Comparison of ENCODE assay signal across 8 mouse cellular contexts in the genomic region with DNA sequence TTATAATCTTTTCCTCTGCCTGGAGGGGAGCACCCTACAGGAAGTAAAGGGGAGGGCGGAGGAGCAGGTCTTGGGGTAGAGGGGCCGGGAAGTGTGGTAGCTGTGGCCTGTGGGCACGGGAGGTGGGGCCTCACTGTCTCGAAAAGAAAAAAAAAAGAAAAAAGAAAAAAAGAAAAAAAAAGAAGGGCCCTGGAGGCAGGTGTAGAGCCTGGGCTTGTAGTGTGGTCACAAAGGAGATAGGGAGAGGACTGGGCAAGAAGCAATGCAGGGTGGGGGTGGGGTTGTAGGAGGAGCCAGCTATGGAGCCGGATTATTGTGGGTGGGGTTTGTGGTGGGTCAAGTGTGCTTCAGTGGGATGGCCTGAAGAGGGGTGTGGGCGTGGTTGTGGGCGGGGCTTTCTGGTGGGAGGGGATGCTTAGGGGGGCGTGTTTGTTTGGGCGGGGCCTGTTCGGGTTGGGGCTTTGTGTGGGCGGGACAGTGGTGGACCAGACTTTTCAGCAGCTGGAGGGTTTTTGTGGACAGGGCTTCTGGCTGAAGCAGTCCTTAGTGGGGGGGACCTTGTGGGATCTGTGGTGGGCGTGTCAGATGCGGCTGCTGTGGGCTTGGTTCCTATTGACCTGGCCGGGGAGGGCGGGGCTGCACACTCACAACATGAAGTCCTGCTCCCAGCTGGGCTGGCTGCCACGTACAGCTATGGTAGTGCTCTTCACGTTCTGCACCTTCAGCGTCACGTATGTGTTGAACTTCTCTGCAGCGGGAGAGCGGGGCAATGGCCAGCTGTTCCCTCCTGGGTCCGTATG. TPM values are rescaled to one million over a fixed set of nuclear protein-coding genes. Genes with fewer than 3 reads are reported as not detected.
DNase-seq lines count a peak whose midpoint lies in the region; ATAC-seq and TF ChIP-seq lines count a peak whose summit lies in the region.

No protein-coding gene starts in this region.

- no peak overlapping the region for H3K27ac ChIP-seq in heart, embryonic 12.5 days (ENCODE audit: poor library complexity, severe bottlenecking)
- H3K27ac ChIP-seq in limb, embryonic 10.5 days, result 0 out of 2 replicates have a peak overlapping the region, but pooled peaks have one; percentile 6
- no peak overlapping the region for H3K27ac ChIP-seq in stomach, postnatal 0 days (replicated peaks)
- no peak overlapping the region for H3K27ac ChIP-seq in left cerebral cortex, adult 2 months

- ATAC-seq in heart, embryonic 12.5 days (ENCODE audit: insufficient number of reproducible peaks, low FRiP score), result peak; percentile 58
- peak; percentile 59 for ATAC-seq in megakaryocyte-erythroid progenitor cell, adult 5-6 weeks (replicated peaks; ENCODE audit: low FRiP score, low TSS enrichment, poor library complexity, severe bottlenecking)
- ATAC-seq in stomach, postnatal 0 days (ENCODE audit: low FRiP score, low TSS enrichment), result peak; percentile 68

- DNase-seq in heart, adult 8-10 months (ENCODE audit: low spot score), result no peak
- peak; percentile 96 for DNase-seq in ZHBTc4 (ENCODE audit: low read depth, low spot score)
- DNase-seq in heart, postnatal 14 days, result peak; percentile 35 to 67
- DNase-seq in limb, embryonic 10.5 days (ENCODE audit: low spot score), result peak; percentile 92
- DNase-seq in stomach, postnatal 0 days (ENCODE audit: low spot score), result peak; percentile 87
- DNase-seq in left cerebral cortex, adult 2 months (ENCODE audit: extremely low spot score in 1 of 2, low spot score in 2 of 2), result no peak

- H3K9ac ChIP-seq in heart, embryonic 12.5 days, result peak overlapping the region; percentile 8; the same call in 1 of the 2 replicates
- no peak overlapping the region for H3K9ac ChIP-seq in stomach, postnatal 0 days (ENCODE audit: low read length)

- peak overlapping the region; percentile 21 for H3K4me3 ChIP-seq in heart, embryonic 12.5 days
- H3K4me3 ChIP-seq in limb, embryonic 10.5 days, result peak overlapping the region; percentile 40
- H3K4me3 ChIP-seq in stomach, postnatal 0 days (ENCODE audit: low read depth, low read length), result no peak overlapping the region
- H3K4me3 ChIP-seq in left cerebral cortex, adult 2 months, result no peak overlapping the region

- H3K36me3 ChIP-seq in heart, embryonic 12.5 days, result no peaks in the 10 kb centered on the region
- no peaks in the 10 kb centered on the region for H3K36me3 ChIP-seq in limb, embryonic 10.5 days
- no peaks in the 10 kb centered on the region for H3K36me3 ChIP-seq in stomach, postnatal 0 days (ENCODE audit: control insufficient read depth, insufficient read depth, low read length)

- peak overlapping the region; percentile 61 for H3K4me2 ChIP-seq in heart, embryonic 12.5 days
- peak overlapping the region; percentile 44 for H3K4me2 ChIP-seq in stomach, postnatal 0 days (replicated peaks; ENCODE audit: low read depth)

- peaks cover 47% of the 10 kb centered on the region for H3K4me1 ChIP-seq in heart, embryonic 12.5 days (replicated peaks)
- H3K4me1 ChIP-seq in limb, embryonic 10.5 days, result peaks cover 50% of the 10 kb centered on the region
- H3K4me1 ChIP-seq in stomach, postnatal 0 days (replicated peaks; ENCODE audit: control insufficient read depth, insufficient read depth), result no peaks in the 10 kb centered on the region; the same call in 1 of the 2 replicates

- TF ChIP-seq EP300 in stomach, postnatal 0 days (optimal IDR thresholded peaks at IDR 0.05), result no peak

- no peaks in the 10 kb centered on the region for H3K9me3 ChIP-seq in heart, embryonic 12.5 days (replicated peaks)
- no peaks in the 10 kb centered on the region for H3K9me3 ChIP-seq in limb, embryonic 10.5 days (replicated peaks)
- no peaks in the 10 kb centered on the region for H3K9me3 ChIP-seq in stomach, postnatal 0 days (ENCODE audit: control insufficient read depth, low read length)

- peaks cover 38% of the 10 kb centered on the region for H3K27me3 ChIP-seq in heart, embryonic 12.5 days (replicated peaks)
- peaks cover 92% of the 10 kb centered on the region for H3K27me3 ChIP-seq in limb, embryonic 10.5 days (ENCODE audit: low read depth, poor library complexity, severe bottlenecking)
- peaks cover under 1% of the 10 kb centered on the region; the same call in 1 of the 2 replicates for H3K27me3 ChIP-seq in stomach, postnatal 0 days (ENCODE audit: control insufficient read depth, insufficient read depth, low read length)

- TF ChIP-seq CTCF in stomach, postnatal 0 days (IDR thresholded peaks at IDR 0.05; ENCODE audit: low read depth), result no peak
- TF ChIP-seq CTCF in left cerebral cortex, adult 2 months (IDR thresholded peaks at IDR 0.05), result no peak

- WGBS in heart, embryonic 12.5 days, result 5% methylated on average over 22 of the region's 22 CpGs
- WGBS in limb, embryonic 10.5 days, result 4% methylated on average over 22 of the region's 22 CpGs
- WGBS in stomach, postnatal 0 days, result 4% methylated on average over 21 of the region's 22 CpGs

- intact Hi-C loops in heart, postnatal 14 days (cut with DNase I), result no loop called here
- intact Hi-C loops in left cerebral cortex, adult 2 months (cut with DNase I), result no loop called here

RNA-seq across cellular contexts. Expression of a gene that starts 6.0 kb away (rescaled TPM):
- 0.47 and 0.64 TPM in 2 replicates for polyA plus RNA-seq in heart, embryonic 12.5 days (2016; fragmentation: Nextera tagmentation; extraction: Ambion mirVana)
- total RNA-seq in heart, adult 8-10 months (2022), result 1 to 10 TPM in 1 of 4 experiments, under 1 TPM in 3; 0.49 to 1.4 (median 0.57) TPM
- total RNA-seq in heart, postnatal 14 days (2021), result 1 to 10 TPM in 1 of 2 experiments, under 1 TPM in 1; 0.93 to 1.1 TPM
- polyA plus RNA-seq in limb, embryonic 10.5 days (2016; fragmentation: Nextera tagmentation; extraction: Ambion mirVana), result 0.40 and 0.51 TPM in 2 replicates
- total RNA-seq in megakaryocyte-erythroid progenitor cell, adult 5-6 weeks (2014; fragmentation: Nextera tagmentation), result 0.26 and 0.64 TPM in 2 replicates
- total RNA-seq in megakaryocyte-erythroid progenitor cell, adult 5-6 weeks (2017), result 0.27 TPM in 1 of 2 replicates, not detected in the other
- polyA plus RNA-seq in stomach, postnatal 0 days (2015; fragmentation: Nextera tagmentation; extraction: Ambion mirVana), result 0.46 and 0.52 TPM in 2 replicates
- 100 to 1,000 TPM; 313 to 351 TPM for total RNA-seq in left cerebral cortex, adult 2 months (2021)

RNA-seq across cellular contexts. Expression of a gene that starts 10.6 kb away (rescaled TPM):
- 10.6 and 11.8 TPM in 2 replicates for polyA plus RNA-seq in heart, embryonic 12.5 days (2016; fragmentation: Nextera tagmentation; extraction: Ambion mirVana)
- total RNA-seq in heart, adult 8-10 months (2022), result 10 to 100 TPM in 1 of 4 experiments, 1 to 10 TPM in 3; 6.4 to 10.3 (median 7.6) TPM
- total RNA-seq in heart, postnatal 14 days (2021), result 10 to 100 TPM; 11.7 to 13.3 TPM
- polyA plus RNA-seq in limb, embryonic 10.5 days (2016; fragmentation: Nextera tagmentation; extraction: Ambion mirVana), result 3.7 and 4.6 TPM in 2 replicates
- total RNA-seq in megakaryocyte-erythroid progenitor cell, adult 5-6 weeks (2014; fragmentation: Nextera tagmentation), result 5.2 and 10.4 TPM in 2 replicates
- total RNA-seq in megakaryocyte-erythroid progenitor cell, adult 5-6 weeks (2017), result 1.8 and 4.5 TPM in 2 replicates
- 4.6 and 5.4 TPM in 2 replicates for polyA plus RNA-seq in stomach, postnatal 0 days (2015; fragmentation: Nextera tagmentation; extraction: Ambion mirVana)
- 1 to 10 TPM; 5.5 to 5.8 TPM for total RNA-seq in left cerebral cortex, adult 2 months (2021)

RNA-seq across cellular contexts. Expression of a gene that starts 23.5 kb away (rescaled TPM):
- polyA plus RNA-seq in heart, embryonic 12.5 days (2016; fragmentation: Nextera tagmentation; extraction: Ambion mirVana), result 2.0 and 2.4 TPM in 2 replicates
- total RNA-seq in heart, adult 8-10 months (2022), result 1 to 10 TPM; 2.2 to 4.6 (median 2.5) TPM
- 1 to 10 TPM; 5.0 to 7.0 TPM for total RNA-seq in heart, postnatal 14 days (2021)
- polyA plus RNA-seq in limb, embryonic 10.5 days (2016; fragmentation: Nextera tagmentation; extraction: Ambion mirVana), result 0.53 and 0.76 TPM in 2 replicates
- total RNA-seq in megakaryocyte-erythroid progenitor cell, adult 5-6 weeks (2014; fragmentation: Nextera tagmentation), result 6.4 and 17.6 TPM in 2 replicates
- total RNA-seq in megakaryocyte-erythroid progenitor cell, adult 5-6 weeks (2017), result 0.88 and 4.8 TPM in 2 replicates
- polyA plus RNA-seq in stomach, postnatal 0 days (2015; fragmentation: Nextera tagmentation; extraction: Ambion mirVana), result 1.9 and 2.6 TPM in 2 replicates
- 1 to 10 TPM; 1.2 to 4.7 TPM for total RNA-seq in left cerebral cortex, adult 2 months (2021)

RNA-seq across cellular contexts. Expression of a gene that starts 36.1 kb away (rescaled TPM):
- 3.4 and 3.7 TPM in 2 replicates for polyA plus RNA-seq in heart, embryonic 12.5 days (2016; fragmentation: Nextera tagmentation; extraction: Ambion mirVana)
- total RNA-seq in heart, adult 8-10 months (2022), result 1 to 10 TPM; 4.0 to 6.9 (median 5.3) TPM
- 10 to 100 TPM in 1 of 2 experiments, 1 to 10 TPM in 1; 9.4 to 11.4 TPM for total RNA-seq in heart, postnatal 14 days (2021)
- 0.67 and 1.2 TPM in 2 replicates for polyA plus RNA-seq in limb, embryonic 10.5 days (2016; fragmentation: Nextera tagmentation; extraction: Ambion mirVana)
- 0.42 and 0.79 TPM in 2 replicates for total RNA-seq in megakaryocyte-erythroid progenitor cell, adult 5-6 weeks (2014; fragmentation: Nextera tagmentation)
- total RNA-seq in megakaryocyte-erythroid progenitor cell, adult 5-6 weeks (2017), result 0.30 and 0.99 TPM in 2 replicates
- 35.9 and 36.9 TPM in 2 replicates for polyA plus RNA-seq in stomach, postnatal 0 days (2015; fragmentation: Nextera tagmentation; extraction: Ambion mirVana)
- under 1 TPM; 0.68 to 0.79 TPM for total RNA-seq in left cerebral cortex, adult 2 months (2021)

RNA-seq across cellular contexts. Expression of a gene that starts 54.7 kb away (rescaled TPM):
- polyA plus RNA-seq in heart, embryonic 12.5 days (2016; fragmentation: Nextera tagmentation; extraction: Ambion mirVana), result 60.7 and 61.4 TPM in 2 replicates
- 10 to 100 TPM; 38.4 to 41.5 (median 39.9) TPM for total RNA-seq in heart, adult 8-10 months (2022)
- total RNA-seq in heart, postnatal 14 days (2021), result 10 to 100 TPM; 44.1 TPM
- 49.0 and 53.6 TPM in 2 replicates for polyA plus RNA-seq in limb, embryonic 10.5 days (2016; fragmentation: Nextera tagmentation; extraction: Ambion mirVana)
- 55.8 and 58.0 TPM in 2 replicates for total RNA-seq in megakaryocyte-erythroid progenitor cell, adult 5-6 weeks (2014; fragmentation: Nextera tagmentation)
- total RNA-seq in megakaryocyte-erythroid progenitor cell, adult 5-6 weeks (2017), result 40.1 and 44.4 TPM in 2 replicates
- 40.3 and 41.1 TPM in 2 replicates for polyA plus RNA-seq in stomach, postnatal 0 days (2015; fragmentation: Nextera tagmentation; extraction: Ambion mirVana)
- 10 to 100 TPM; 47.2 to 50.9 TPM for total RNA-seq in left cerebral cortex, adult 2 months (2021)

Comparison
In these comparisons a context has a peak if more than half of its experiments do, and no peak if none do; other contexts are left out.
1. DNase-seq: peak in ZHBTc4 (single experiment), heart, postnatal 14 days (2 of 2), limb, embryonic 10.5 days (single experiment) and stomach, postnatal 0 days (single experiment); none in heart, adult 8-10 months (single experiment) and left cerebral cortex, adult 2 months (0 of 2).
2. H3K4me3 ChIP-seq: peak in heart, embryonic 12.5 days (single experiment) and limb, embryonic 10.5 days (single experiment); none in stomach, postnatal 0 days (single experiment) and left cerebral cortex, adult 2 months (single experiment).
3. RNA of a gene that starts 6.0 kb away (total RNA-seq): 313 to 351 TPM in left cerebral cortex, adult 2 months; 0.93 to 1.1 TPM in heart, postnatal 14 days, 0.49 to 1.4 TPM in heart, adult 8-10 months and 0.26 to 0.64 TPM in megakaryocyte-erythroid progenitor cell, adult 5-6 weeks; every median in the first group is over 100 times any median in the second.
4. Peak in every context shown above with its lines, with median percentiles within 50 percentile points of each other: ATAC-seq.